Mouse (Mus musculus): ENCODE results near the gene Mcl1. TPM values are rescaled to one million over a fixed set of nuclear protein-coding genes. Genes with fewer than 3 reads are reported as not detected.
"Not testable (repeated sequence)": the region's sequence is repeated elsewhere in the genome, so short reads cannot be mapped to it uniquely, and the experiment has no call there.

Gene Mcl1
- polyA plus RNA-seq, 1 experiment: 565 TPM

DNA sequence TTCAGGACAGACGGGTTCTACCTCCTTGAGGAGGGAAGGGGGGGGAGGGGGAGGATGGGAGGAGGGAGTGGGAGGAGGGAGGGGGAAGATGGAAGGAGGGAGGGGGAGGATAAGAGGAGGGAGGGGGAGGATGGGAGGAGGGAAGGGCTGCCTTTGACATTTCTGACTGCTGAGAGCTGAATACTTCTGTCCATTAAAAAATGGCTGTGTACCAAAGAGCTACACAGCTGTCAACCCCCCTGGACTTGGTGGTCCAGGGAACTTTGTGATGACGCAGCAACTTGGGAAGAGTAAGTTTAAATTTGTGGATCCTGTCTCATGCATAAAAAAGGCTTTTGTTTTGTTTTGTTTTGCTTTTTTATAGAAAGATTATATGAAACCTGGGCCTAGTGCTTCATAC, 31.4 kb downstream of the Mcl1 start:
- no peak overlapping the region for H3K4me3 ChIP-seq (ENCODE audit: insufficient read depth, low read length)
- peaks cover 38% of the 10 kb centered on the region for H3K4me1 ChIP-seq (ENCODE audit: control insufficient read depth, insufficient read depth, low read length)
- TF ChIP-seq POLR2A (IDR thresholded peaks at IDR 0.05; ENCODE audit: borderline replicate concordance, low read depth, low read length) (no peak), CTCF (IDR thresholded peaks at IDR 0.05; ENCODE audit: low read depth, low read length) (no peak)
- H3K27ac ChIP-seq (ENCODE audit: insufficient read depth, low read depth, low read length): no peak overlapping the region

DNA sequence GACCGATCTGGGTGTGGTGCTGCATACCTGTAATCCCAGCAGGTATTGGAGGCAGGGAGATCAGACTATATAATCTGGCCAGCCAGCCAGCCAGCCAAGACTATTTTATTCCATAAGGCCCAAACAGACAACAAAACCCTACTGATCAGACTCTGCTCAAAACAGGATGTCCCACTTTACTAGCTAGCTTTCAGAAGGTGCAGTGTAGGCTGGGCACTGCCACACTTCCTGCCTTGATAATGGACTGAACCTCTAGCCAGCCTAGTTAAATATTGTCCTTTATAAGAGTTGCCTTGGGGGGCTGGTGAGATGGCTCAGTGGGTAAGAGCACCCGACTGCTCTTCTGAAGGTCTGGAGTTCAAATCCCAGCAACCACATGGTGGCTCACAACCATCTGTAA, 32.0 kb downstream of the Mcl1 start:
- H3K27ac ChIP-seq (ENCODE audit: insufficient read depth, low read depth, low read length); H3K4me3 ChIP-seq (ENCODE audit: insufficient read depth, low read length): not testable (repeated sequence)
- peaks cover 42% of the 10 kb centered on the region for H3K4me1 ChIP-seq (ENCODE audit: control insufficient read depth, insufficient read depth, low read length)

DNA sequence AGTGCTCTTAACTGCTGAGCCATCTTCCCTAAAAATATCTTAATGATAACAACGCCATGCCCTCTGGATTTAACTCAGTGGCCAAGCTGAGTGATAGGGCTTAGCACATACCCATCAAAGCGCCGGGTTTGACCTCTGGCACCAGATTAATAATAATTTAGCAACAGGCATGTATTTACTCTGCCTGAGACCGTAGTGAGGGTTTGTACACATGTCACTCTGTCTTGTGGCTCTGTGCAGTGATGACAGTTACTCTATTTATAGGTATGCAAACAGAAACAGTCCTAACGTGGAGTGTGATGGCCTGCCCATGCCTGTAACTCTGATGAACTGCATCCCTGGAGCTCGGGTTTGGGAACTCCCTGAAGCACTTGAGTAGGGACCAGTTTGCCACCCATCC, 34.1 kb downstream of the Mcl1 start:
- H3K4me3 ChIP-seq (ENCODE audit: insufficient read depth, low read length): no peak overlapping the region
- no peak overlapping the region for H3K27ac ChIP-seq (ENCODE audit: insufficient read depth, low read depth, low read length)
- no peak for TF ChIP-seq CTCF (IDR thresholded peaks at IDR 0.05; ENCODE audit: low read depth, low read length)
- no peak for TF ChIP-seq POLR2A (IDR thresholded peaks at IDR 0.05; ENCODE audit: borderline replicate concordance, low read depth, low read length)
- peaks cover 36% of the 10 kb centered on the region for H3K4me1 ChIP-seq (ENCODE audit: control insufficient read depth, insufficient read depth, low read length)

DNA sequence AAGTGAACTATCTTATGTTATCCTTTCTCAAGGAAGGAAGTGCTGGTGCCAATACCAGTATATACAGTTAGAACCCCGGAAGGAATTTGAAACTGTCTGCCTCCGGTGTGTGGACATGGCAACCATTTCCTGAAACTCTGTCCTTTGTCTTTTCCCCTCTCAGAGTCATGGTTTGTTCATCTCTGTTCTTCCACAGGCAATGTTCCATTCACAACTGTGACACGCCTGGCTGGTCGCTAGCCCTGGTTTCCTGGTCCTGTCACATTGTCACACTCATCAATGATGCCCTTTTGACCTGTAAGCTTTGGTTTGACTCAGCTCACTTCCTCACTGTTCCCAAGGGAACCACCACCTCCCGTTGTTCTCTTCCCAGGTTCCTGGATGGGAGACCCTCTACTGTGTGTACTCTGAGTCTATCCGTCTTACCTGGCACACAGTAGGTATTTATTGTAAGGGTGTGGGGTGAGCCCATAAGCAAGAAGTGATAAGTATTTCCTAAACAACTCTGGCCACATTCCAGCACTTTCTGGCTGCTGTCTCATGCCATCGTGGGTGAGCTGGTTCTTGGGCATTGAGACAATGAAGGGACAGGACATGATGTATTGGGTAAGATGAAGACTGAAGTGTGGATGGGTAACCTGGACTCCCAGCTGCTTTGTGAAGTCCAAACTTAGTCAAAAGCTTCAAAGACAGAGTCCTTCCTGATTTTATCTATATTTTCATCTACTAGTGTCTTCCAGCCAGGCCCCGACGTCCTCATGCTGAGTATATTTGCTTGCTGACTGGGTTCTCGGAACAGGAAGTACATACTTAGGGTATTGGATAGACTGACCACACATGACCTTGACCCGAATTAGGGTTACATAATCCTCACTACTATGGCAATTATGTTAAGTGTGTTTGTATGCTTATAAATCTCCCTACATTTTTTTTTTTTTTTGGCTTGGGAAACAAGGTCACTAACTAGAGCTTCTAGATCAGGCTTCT, 35.5 kb downstream of the Mcl1 start:
- Histone ChIP-seq H3K4me3 (ENCODE audit: insufficient read depth, low read length) (no peak overlapping the region), H3K4me1 (ENCODE audit: control insufficient read depth, insufficient read depth, low read length) (peaks cover 28% of the 10 kb centered on the region), H3K27ac (ENCODE audit: insufficient read depth, low read depth, low read length) (peak overlapping the region; percentile 48)
- TF ChIP-seq POLR2A (IDR thresholded peaks at IDR 0.05; ENCODE audit: borderline replicate concordance, low read depth, low read length) (no peak), CTCF (IDR thresholded peaks at IDR 0.05; ENCODE audit: low read depth, low read length) (no peak)

DNA sequence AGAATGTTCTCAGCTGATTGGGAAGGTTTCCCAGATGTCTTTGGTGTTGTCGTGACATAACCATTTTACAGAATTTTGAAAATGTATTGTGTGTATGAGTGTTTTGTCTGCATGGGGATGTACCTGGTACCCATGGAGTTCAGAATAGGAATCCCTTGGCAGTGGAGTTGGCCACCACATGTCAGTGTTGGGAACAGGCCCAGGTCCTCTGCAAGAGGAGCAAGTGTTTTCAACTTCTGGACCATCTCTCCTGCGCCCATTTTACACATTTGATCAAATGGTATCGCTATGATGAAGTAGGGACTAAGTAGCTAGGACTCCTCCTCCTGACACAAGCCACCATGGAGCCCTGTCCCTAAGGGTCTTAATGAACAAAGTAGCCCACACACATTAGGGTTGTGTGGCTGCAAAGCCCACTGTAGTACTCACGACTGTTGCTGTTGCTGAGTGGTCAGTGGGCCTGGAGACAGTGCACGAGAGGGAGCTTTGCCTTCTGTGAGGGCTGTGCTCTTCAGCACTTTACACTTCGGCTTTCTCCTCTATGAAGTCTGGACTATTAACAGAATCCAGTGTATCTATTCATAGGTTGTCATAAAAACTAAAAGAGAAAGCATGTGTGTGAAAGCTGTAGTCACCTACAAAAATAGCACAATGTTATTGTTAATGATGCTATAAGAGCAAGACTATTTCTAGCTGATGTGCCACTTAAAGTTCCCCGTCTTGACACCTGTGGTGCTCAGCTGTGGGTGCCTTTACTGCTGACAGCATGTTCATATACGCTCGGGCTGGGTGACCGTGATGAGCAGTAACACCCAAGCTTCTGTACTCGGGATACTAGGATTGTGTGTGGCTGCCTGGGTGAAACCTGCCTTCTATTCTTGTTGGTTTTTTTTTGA, 36.5 kb downstream of the Mcl1 start:
- Histone ChIP-seq H3K4me3 (ENCODE audit: insufficient read depth, low read length) (no peak overlapping the region), H3K27ac (ENCODE audit: insufficient read depth, low read depth, low read length) (no peak overlapping the region), H3K4me1 (ENCODE audit: control insufficient read depth, insufficient read depth, low read length) (peaks cover 28% of the 10 kb centered on the region)
- TF ChIP-seq POLR2A (IDR thresholded peaks at IDR 0.05; ENCODE audit: borderline replicate concordance, low read depth, low read length) (no peak), CTCF (IDR thresholded peaks at IDR 0.05; ENCODE audit: low read depth, low read length) (no peak)

DNA sequence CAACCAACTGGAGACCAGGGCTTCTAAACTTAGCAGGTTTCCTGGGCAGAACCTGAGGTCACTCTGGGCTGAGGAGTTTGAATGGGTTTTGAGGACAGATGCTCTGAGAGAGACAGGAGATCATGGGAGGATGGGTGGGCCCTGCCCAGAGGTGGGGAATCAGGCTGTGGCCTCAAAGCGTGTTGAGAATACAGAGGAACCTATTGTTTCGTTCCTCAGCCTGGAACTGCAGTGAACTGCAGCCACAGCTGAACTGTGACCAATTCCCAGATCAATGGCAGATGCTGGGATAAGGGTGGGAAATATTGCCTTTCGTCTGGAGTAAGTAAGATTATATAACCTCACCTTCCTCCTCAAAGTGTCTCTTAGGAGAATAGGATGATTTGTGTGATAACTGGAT, 37.2 kb downstream of the Mcl1 start:
- Histone ChIP-seq H3K4me3 (ENCODE audit: insufficient read depth, low read length) (no peak overlapping the region), H3K27ac (ENCODE audit: insufficient read depth, low read depth, low read length) (no peak overlapping the region), H3K4me1 (ENCODE audit: control insufficient read depth, insufficient read depth, low read length) (peaks cover 28% of the 10 kb centered on the region)
- TF ChIP-seq POLR2A (IDR thresholded peaks at IDR 0.05; ENCODE audit: borderline replicate concordance, low read depth, low read length) (no peak), CTCF (IDR thresholded peaks at IDR 0.05; ENCODE audit: low read depth, low read length) (no peak)

DNA sequence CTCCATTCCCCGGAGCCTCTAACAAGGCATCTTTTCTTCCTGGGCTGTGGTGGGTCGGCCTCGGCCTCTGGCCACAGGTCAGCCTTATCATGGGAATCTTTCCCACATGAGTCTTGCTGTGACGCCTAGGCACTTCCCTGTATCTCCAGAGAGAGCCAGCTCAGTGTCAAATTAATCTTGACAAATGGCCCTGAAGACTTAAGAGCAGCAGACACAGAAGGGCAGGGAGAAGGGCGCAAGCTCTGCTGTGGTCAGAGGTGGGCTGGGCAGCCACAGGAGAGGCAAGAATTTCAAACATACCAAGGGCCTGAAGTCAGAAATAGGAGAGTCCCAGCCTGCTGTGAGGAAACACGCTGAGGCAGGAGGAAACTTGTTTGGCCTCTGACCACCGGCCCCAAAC, 37.8 kb downstream of the Mcl1 start:
- TF ChIP-seq CTCF (IDR thresholded peaks at IDR 0.05; ENCODE audit: low read depth, low read length) (no peak), POLR2A (IDR thresholded peaks at IDR 0.05; ENCODE audit: borderline replicate concordance, low read depth, low read length) (no peak)
- Histone ChIP-seq H3K4me1 (ENCODE audit: control insufficient read depth, insufficient read depth, low read length) (peaks cover 30% of the 10 kb centered on the region), H3K27ac (ENCODE audit: insufficient read depth, low read depth, low read length) (no peak overlapping the region), H3K4me3 (ENCODE audit: insufficient read depth, low read length) (no peak overlapping the region)

DNA sequence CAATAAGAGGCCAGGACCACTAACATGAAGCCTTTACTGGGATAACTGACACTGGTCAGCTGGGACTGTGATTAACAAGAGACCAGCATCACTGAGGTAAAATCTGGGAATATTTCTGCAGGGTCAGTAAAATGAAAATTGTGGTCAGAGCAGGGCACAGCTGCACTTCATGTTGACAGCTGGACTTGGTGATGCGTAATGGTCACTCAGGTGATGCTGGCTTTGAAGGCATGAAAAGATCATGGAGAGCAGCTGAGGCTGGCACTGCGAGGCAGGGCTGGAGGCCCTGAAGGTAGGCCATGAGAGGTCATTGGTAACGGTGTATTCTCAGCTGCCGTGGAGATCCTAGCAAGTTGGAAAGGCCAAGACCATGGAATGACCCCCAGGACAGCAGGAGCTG, 39.7 kb downstream of the Mcl1 start:
- no peak for TF ChIP-seq CTCF (IDR thresholded peaks at IDR 0.05; ENCODE audit: low read depth, low read length)
- TF ChIP-seq POLR2A (IDR thresholded peaks at IDR 0.05; ENCODE audit: borderline replicate concordance, low read depth, low read length): no peak
- H3K27ac ChIP-seq (ENCODE audit: insufficient read depth, low read depth, low read length): no peak overlapping the region
- peaks cover 26% of the 10 kb centered on the region for H3K4me1 ChIP-seq (ENCODE audit: control insufficient read depth, insufficient read depth, low read length)

DNA sequence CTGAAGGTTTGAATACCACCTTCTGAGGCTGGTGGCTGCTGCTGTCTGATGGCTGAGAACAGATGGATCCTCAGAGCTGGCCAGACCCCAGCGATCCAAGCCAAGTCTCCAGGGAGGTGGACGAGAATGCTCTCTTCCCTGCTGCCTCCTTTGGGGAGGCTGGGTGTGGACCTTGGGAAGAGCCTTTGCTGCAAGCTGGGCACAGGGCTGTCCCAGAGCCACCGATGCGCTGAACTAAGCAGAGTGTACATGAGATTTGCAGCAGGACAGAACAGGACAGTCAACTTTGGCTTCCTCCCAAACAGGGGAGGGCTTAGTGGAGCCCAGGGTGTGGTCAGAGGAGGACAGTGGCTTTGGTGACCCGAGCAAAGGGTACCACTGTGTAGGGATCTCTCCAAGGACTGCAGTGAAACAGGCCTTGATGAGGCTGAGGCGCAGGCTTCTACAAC, 41.7 kb downstream of the Mcl1 start:
- no peak overlapping the region for H3K4me3 ChIP-seq (ENCODE audit: insufficient read depth, low read length)
- H3K27ac ChIP-seq (ENCODE audit: insufficient read depth, low read depth, low read length): no peak overlapping the region
- peaks cover 8% of the 10 kb centered on the region; the same call in 1 of the 2 replicates for H3K4me1 ChIP-seq (ENCODE audit: control insufficient read depth, insufficient read depth, low read length)
- no peak for TF ChIP-seq POLR2A (IDR thresholded peaks at IDR 0.05; ENCODE audit: borderline replicate concordance, low read depth, low read length)
- TF ChIP-seq CTCF (IDR thresholded peaks at IDR 0.05; ENCODE audit: low read depth, low read length): no peak

More for the DNA sequence above, 39.7 kb downstream of the Mcl1 start:
- no peak overlapping the region for H3K4me3 ChIP-seq (ENCODE audit: insufficient read depth, low read length)
